Mouse (Mus musculus) cerebellum, adult 2 months (tissue): ENCODE results near the gene Tacr2.

ENCODE experiments used
- CTCF ChIP-seq: fragments of 200-500 bp; IDR thresholded peaks from 2 replicates; pipeline ENCODE4 v1.5.1; 2011; ENCODE audit warnings: low read depth, mild to moderate bottlenecking, control low read depth, low read length, moderate library complexity, borderline replicate concordance; ENCODE audit not compliant: insufficient read depth
- POLR2A ChIP-seq: fragments of 200-500 bp; IDR thresholded peaks from 2 replicates; pipeline ENCODE4 v1.6.1; 2011; ENCODE audit warnings: low read length, control low read depth, borderline replicate concordance; ENCODE audit not compliant: insufficient read depth

DNA sequence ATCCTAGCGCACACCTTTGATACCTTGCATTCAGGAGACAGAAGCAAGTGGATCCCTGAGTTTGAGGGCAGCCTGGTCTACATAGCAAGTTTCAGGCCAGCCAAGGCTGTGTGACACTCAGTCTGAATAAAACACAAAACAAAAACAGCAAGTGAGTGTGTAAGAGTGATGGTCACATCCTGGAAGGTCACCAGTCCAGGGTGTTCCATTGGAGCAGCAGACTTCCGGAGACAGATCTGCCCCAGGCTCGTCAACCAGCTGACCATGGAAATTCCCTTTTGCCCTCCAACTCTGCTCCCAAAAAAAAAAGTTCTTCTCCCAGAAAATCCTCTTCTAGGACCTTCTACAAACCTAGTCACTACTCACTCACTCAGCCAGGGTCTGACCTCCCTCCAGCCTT, 20.4 kb upstream of the Tacr2 start:
- TF ChIP-seq CTCF (no peak), POLR2A (no peak)
